Mouse (Mus musculus): ENCODE measurements at regions not wholly inside any gene's neighbourhood (a gene's known extent, or its start where the extent isn't known, plus 50 kb on each side); places are given as distances from the start of the nearest gene placed in this dataset.
"Not testable (repeated sequence)": the region's sequence is repeated elsewhere in the genome, so short reads cannot be mapped to it uniquely, and the experiment has no call there.

DNA sequence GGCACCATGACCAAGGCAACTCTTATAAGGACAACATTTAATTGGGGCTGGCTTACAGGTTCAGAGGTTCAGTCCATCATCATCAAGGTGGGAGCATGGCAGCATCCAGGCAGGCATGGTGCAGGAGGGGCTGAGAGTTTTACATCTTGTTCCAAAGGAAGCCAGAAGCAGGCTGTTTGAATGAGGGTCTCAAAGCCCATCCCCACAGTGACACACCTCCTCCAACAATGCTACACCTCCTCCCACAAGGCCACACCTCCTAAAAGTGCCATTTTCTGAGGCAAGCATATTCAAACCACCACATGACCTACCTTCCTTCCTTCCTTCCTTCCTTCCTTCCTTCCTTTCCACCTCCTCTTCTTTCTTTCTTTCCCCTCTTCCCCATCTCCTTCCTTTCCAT is 84.5 kb upstream of the Cpsf6 start:
- not testable (repeated sequence) for H3K4me1 ChIP-seq (ENCODE audit: control insufficient read depth, insufficient read depth, low read length); DNase-seq (ENCODE audit: low spot score, missing footprints); H3K36me3 ChIP-seq (ENCODE audit: control insufficient read depth, insufficient read depth, low read length); H3K9me3 ChIP-seq (ENCODE audit: control insufficient read depth, low read length); H3K4me3 ChIP-seq (ENCODE audit: low read depth, low read length); H3K9ac ChIP-seq (ENCODE audit: low read length); H3K27me3 ChIP-seq (ENCODE audit: control insufficient read depth, insufficient read depth, low read length); H3K27ac ChIP-seq (ENCODE audit: low read depth, low read length); ATAC-seq (ENCODE audit: low FRiP score); H3K4me2 ChIP-seq

DNA sequence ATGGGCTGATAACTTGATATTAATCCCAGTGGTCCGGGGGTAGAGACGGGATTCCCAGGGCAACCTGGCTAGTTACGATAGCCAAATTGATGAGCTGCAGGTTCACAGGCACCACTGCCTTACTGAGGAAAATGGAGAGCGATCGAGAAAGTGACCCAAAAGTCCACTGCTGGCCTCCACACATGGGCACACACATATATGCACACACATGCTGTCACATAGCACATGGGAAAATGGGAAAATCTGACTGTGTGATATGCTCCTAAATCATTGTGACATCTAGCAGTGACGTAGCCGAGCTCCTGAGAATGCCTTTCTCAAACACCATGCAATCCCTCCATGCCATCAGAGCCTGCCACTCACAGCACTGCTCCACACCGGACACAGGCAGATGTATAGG is 83.8 kb upstream of the Cpsf6 start:
- ATAC-seq (ENCODE audit: low FRiP score) (no peak), DNase-seq (ENCODE audit: low spot score, missing footprints) (no peak)
- Histone ChIP-seq H3K27ac (ENCODE audit: low read depth, low read length) (no peak overlapping the region), H3K9me3 (ENCODE audit: control insufficient read depth, low read length) (no peaks in the 10 kb centered on the region), H3K36me3 (ENCODE audit: control insufficient read depth, insufficient read depth, low read length) (no peaks in the 10 kb centered on the region), H3K4me1 (ENCODE audit: control insufficient read depth, insufficient read depth, low read length) (no peaks in the 10 kb centered on the region), H3K4me2 (no peak overlapping the region), H3K4me3 (ENCODE audit: low read depth, low read length) (no peak overlapping the region), H3K27me3 (ENCODE audit: control insufficient read depth, insufficient read depth, low read length) (no peaks in the 10 kb centered on the region), H3K9ac (ENCODE audit: low read length) (no peak overlapping the region)
- 94% methylated on average over 8 of the region's 8 CpGs for WGBS

DNA sequence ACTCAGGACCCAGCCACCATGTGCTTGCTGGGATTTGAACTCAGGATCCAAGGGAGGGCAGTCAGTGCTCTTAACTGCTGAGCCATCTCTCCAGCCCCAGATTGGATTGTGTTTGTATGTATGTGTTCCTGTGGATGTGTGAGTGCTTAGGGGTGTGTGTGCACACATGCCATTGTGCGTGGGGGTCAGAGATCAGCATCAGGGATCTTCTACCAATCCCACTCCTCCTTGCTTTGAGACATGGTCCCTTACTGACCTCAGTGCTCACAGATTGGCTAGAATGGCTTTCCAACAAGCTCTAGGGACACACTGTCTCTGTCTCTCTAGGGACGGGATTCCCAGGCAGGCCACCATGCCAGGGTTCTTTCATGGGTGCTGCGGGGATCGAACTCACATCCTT is 83.1 kb upstream of the Cpsf6 start:
- H3K9me3 ChIP-seq (ENCODE audit: control insufficient read depth, low read length) = no peaks in the 10 kb centered on the region
- 94% methylated on average over 4 of the region's 4 CpGs for WGBS
- no peak overlapping the region for H3K4me2 ChIP-seq
- H3K27me3 ChIP-seq (ENCODE audit: control insufficient read depth, insufficient read depth, low read length) = no peaks in the 10 kb centered on the region
- H3K4me1 ChIP-seq (ENCODE audit: control insufficient read depth, insufficient read depth, low read length) = no peaks in the 10 kb centered on the region
- H3K36me3 ChIP-seq (ENCODE audit: control insufficient read depth, insufficient read depth, low read length) = no peaks in the 10 kb centered on the region
- no peak overlapping the region for H3K4me3 ChIP-seq (ENCODE audit: low read depth, low read length)
- H3K9ac ChIP-seq (ENCODE audit: low read length) = no peak overlapping the region
- no peak overlapping the region for H3K27ac ChIP-seq (ENCODE audit: low read depth, low read length)
- ATAC-seq (ENCODE audit: low FRiP score) (no peak), DNase-seq (ENCODE audit: low spot score, missing footprints) (no peak)

DNA sequence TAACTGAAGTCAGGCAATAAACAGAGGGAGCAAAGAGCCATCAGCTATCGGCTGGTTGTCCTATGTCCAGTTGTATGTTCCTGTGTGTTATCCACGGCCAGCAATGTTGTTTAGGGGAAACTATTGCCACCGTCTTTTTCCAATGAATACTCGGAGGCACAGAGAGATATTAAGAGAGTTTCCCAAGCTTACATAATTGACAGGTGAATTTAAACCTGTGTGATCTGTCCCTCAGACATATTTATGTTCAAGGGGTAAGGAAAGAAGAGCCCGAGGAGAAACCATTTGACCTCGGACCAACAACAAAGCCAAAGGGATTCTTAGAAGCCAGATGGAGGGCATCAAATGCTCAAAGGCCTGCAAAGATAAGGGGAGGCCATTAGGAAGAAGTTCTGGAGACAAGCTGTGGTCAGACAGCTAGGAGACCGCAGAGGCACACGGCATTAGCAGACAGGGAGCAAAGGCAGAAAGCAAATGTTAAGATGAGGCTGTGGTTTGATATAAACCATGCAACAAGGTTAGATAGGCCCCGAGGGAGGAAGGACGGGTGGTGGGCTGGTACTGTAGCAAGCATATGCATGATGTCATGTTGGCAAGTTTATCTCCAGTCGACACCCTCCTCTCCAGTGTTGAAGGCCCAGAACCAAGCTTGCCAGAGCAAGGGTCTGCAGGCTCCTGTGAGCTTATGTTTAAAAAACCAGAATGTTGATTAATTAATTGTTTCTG is 82.1 kb upstream of the Cpsf6 start:
- no peaks in the 10 kb centered on the region for H3K36me3 ChIP-seq (ENCODE audit: control insufficient read depth, insufficient read depth, low read length)
- no peak overlapping the region for H3K27ac ChIP-seq (ENCODE audit: low read depth, low read length)
- H3K4me3 ChIP-seq (ENCODE audit: low read depth, low read length) = no peak overlapping the region
- H3K4me1 ChIP-seq (ENCODE audit: control insufficient read depth, insufficient read depth, low read length) = no peaks in the 10 kb centered on the region
- no peak overlapping the region for H3K4me2 ChIP-seq
- WGBS = 89% methylated on average over 11 of the region's 11 CpGs
- H3K27me3 ChIP-seq (ENCODE audit: control insufficient read depth, insufficient read depth, low read length) = no peaks in the 10 kb centered on the region
- ATAC-seq (ENCODE audit: low FRiP score) (no peak), DNase-seq (ENCODE audit: low spot score, missing footprints) (no peak)
- H3K9ac ChIP-seq (ENCODE audit: low read length) = no peak overlapping the region
- H3K9me3 ChIP-seq (ENCODE audit: control insufficient read depth, low read length) = no peaks in the 10 kb centered on the region

DNA sequence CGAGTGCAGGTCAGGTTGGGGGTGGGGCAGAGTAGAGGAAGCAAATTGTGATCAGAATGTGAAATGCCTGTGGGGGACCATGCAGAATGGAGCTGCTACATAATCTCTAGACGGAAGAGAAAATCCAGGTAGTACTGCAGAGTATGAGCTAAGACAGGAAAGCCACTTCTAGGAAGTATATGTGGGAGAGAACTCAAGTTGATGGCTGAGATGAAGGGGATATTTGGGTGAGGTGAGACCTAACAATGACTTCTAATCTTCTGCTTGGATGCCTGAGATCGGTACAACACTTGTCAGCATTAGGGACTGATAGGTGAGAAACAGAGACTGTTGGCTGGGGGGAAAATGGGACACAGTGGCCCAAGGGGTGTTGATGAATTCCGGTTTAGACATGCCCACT is 81.4 kb upstream of the Cpsf6 start:
- no peaks in the 10 kb centered on the region for H3K36me3 ChIP-seq (ENCODE audit: control insufficient read depth, insufficient read depth, low read length)
- DNase-seq (ENCODE audit: low spot score, missing footprints) (no peak), ATAC-seq (ENCODE audit: low FRiP score) (no peak)
- H3K27me3 ChIP-seq (ENCODE audit: control insufficient read depth, insufficient read depth, low read length) = no peaks in the 10 kb centered on the region
- H3K4me3 ChIP-seq (ENCODE audit: low read depth, low read length) = no peak overlapping the region
- no peak overlapping the region for H3K27ac ChIP-seq (ENCODE audit: low read depth, low read length)
- 86% methylated on average over 4 of the region's 4 CpGs for WGBS
- H3K9me3 ChIP-seq (ENCODE audit: control insufficient read depth, low read length) = no peaks in the 10 kb centered on the region
- no peak overlapping the region for H3K4me2 ChIP-seq
- H3K9ac ChIP-seq (ENCODE audit: low read length) = no peak overlapping the region
- H3K4me1 ChIP-seq (ENCODE audit: control insufficient read depth, insufficient read depth, low read length) = no peaks in the 10 kb centered on the region

DNA sequence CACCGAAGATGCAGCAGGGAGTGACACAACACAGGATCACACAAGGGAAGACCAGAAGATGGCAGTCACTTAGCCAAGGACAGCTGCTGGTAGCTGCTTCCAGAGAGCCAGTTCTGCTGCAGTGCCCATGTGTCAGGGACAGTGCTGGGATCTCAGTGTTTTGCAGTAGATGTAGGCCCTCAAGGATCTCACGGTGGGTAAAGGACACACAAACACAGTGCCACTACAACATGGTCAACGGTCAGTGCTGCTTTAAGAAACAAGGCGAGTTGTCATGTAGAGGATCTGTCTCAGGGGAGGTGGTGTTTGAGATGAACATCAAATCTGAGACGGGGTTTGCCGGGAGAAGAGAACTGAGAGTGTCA is 80.5 kb upstream of the Cpsf6 start:
- Histone ChIP-seq H3K27me3 (ENCODE audit: control insufficient read depth, insufficient read depth, low read length) (no peaks in the 10 kb centered on the region), H3K4me3 (ENCODE audit: low read depth, low read length) (no peak overlapping the region), H3K36me3 (ENCODE audit: control insufficient read depth, insufficient read depth, low read length) (no peaks in the 10 kb centered on the region), H3K4me2 (no peak overlapping the region), H3K9ac (ENCODE audit: low read length) (no peak overlapping the region), H3K27ac (ENCODE audit: low read depth, low read length) (no peak overlapping the region), H3K4me1 (ENCODE audit: control insufficient read depth, insufficient read depth, low read length) (no peaks in the 10 kb centered on the region), H3K9me3 (ENCODE audit: control insufficient read depth, low read length) (no peaks in the 10 kb centered on the region)
- no peak for DNase-seq (ENCODE audit: low spot score, missing footprints)
- ATAC-seq (ENCODE audit: low FRiP score) = no peak
- whole genome bisulfite sequencing = 93% methylated on average over 6 of the region's 6 CpGs

DNA sequence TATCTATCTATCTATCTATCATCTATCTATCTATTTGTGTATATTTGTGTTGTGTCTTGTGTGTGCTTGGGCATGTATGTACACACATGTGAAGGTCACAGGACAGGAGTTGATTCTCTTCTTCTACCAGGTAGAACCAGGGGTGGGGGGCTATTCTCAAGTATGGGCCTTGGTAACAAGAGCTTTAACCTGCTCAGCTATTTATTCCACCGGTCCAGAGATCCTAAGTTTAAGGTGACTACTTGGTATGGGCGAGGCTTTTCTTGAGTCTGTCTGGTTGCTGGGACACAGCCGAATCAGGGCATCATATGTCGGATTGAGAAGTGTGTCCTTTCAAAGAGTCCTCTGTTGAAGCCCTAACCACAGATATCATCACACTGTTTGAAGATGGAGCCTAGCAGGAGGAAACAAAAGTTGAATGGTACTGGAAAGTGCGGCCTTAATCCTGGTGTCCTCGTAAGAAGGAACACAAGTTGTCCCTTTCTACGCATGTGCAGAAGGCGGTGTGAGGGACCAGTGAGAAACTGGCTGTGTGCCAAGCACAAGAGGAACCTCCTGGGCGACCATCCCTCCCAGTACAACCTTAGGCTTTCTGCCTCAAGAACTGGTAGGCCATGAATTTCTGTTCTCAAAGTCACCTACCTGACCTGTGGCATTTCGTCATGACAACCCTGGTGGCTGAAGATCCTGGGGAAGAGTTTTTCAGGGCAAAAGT is 80.0 kb upstream of the Cpsf6 start:
- no peak overlapping the region for H3K4me2 ChIP-seq
- ATAC-seq (ENCODE audit: low FRiP score) (no peak), DNase-seq (ENCODE audit: low spot score, missing footprints) (no peak)
- H3K36me3 ChIP-seq (ENCODE audit: control insufficient read depth, insufficient read depth, low read length) = no peaks in the 10 kb centered on the region
- no peak overlapping the region for H3K4me3 ChIP-seq (ENCODE audit: low read depth, low read length)
- H3K27ac ChIP-seq (ENCODE audit: low read depth, low read length) = no peak overlapping the region
- no peaks in the 10 kb centered on the region for H3K4me1 ChIP-seq (ENCODE audit: control insufficient read depth, insufficient read depth, low read length)
- H3K9ac ChIP-seq (ENCODE audit: low read length) = no peak overlapping the region
- H3K27me3 ChIP-seq (ENCODE audit: control insufficient read depth, insufficient read depth, low read length) = no peaks in the 10 kb centered on the region
- no peaks in the 10 kb centered on the region for H3K9me3 ChIP-seq (ENCODE audit: control insufficient read depth, low read length)
- WGBS = 92% methylated on average over 10 of the region's 10 CpGs

- 91% methylated on average over 2 of the region's 2 CpGs for WGBS
Measured at GRCm38 (mm10) chr10:117459041-117459475, 79.2 kb upstream of the Cpsf6 start.

DNA sequence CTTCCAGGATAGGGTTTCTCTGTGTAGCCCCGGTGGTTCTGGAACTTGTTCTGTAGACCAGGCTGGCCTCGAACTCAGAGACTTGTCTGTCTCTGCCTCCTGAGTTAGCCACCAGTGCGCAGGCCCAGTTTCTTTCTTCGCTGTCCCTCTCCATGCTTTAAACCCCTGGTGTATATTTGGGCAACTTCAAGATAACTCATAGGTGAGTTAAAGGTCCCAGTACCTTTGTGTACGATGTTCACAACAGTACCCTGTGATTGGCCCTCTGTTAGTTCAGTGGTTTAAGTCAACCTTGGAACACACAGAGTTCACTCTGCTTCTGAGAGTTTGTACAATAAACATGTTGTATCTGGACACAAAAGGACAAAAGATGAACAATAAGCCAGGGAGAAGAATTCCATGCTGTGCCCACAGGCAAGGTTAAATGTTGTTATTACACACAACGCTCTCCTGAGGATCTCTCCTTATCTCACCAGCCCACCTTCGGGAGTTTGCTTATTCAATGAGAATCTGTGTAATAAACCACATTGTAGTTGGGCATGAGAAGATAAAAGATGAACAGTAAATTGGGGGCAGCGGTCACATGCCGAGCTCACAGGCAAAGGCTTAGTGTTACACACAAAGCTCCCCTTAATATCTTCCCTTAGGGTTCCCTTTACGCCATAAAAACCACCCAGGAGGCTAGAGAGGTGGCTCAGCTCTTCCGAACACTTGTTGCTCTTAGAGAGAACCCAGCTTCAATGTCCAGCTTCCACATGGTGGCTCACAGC is 78.6 kb upstream of the Cpsf6 start:
- H3K4me2 ChIP-seq = no peak overlapping the region
- no peaks in the 10 kb centered on the region for H3K27me3 ChIP-seq (ENCODE audit: control insufficient read depth, insufficient read depth, low read length)
- no peak for DNase-seq (ENCODE audit: low spot score, missing footprints)
- H3K9ac ChIP-seq (ENCODE audit: low read length) = no peak overlapping the region
- WGBS = 89% methylated on average over 11 of the region's 11 CpGs
- no peaks in the 10 kb centered on the region for H3K4me1 ChIP-seq (ENCODE audit: control insufficient read depth, insufficient read depth, low read length)
- ATAC-seq (ENCODE audit: low FRiP score) = no peak
- no peaks in the 10 kb centered on the region for H3K36me3 ChIP-seq (ENCODE audit: control insufficient read depth, insufficient read depth, low read length)
- H3K4me3 ChIP-seq (ENCODE audit: low read depth, low read length) = no peak overlapping the region
- no peaks in the 10 kb centered on the region for H3K9me3 ChIP-seq (ENCODE audit: control insufficient read depth, low read length)
- H3K27ac ChIP-seq (ENCODE audit: low read depth, low read length) = no peak overlapping the region

More at GRCm38 (mm10) chr10:117459041-117459475, 79.2 kb upstream of the Cpsf6 start:
- Histone ChIP-seq H3K4me3 (ENCODE audit: low read depth, low read length) (no peak overlapping the region), H3K36me3 (ENCODE audit: control insufficient read depth, insufficient read depth, low read length) (no peaks in the 10 kb centered on the region), H3K4me2 (no peak overlapping the region), H3K4me1 (ENCODE audit: control insufficient read depth, insufficient read depth, low read length) (no peaks in the 10 kb centered on the region), H3K9me3 (ENCODE audit: control insufficient read depth, low read length) (no peaks in the 10 kb centered on the region), H3K27ac (ENCODE audit: low read depth, low read length) (no peak overlapping the region), H3K27me3 (ENCODE audit: control insufficient read depth, insufficient read depth, low read length) (no peaks in the 10 kb centered on the region), H3K9ac (ENCODE audit: low read length) (no peak overlapping the region)
- DNase-seq (ENCODE audit: low spot score, missing footprints) (no peak), ATAC-seq (ENCODE audit: low FRiP score) (no peak)
